Mouse (Mus musculus): ENCODE data around the gene Pappa.

Pappa gene

GRCm38 (mm10) chr4:65123741-65124224 is at the start of gene Pappa:
Gene Pappa (plus strand): TSS chr4:65124174.
- DNase-seq (ENCODE audit: low spot score in 2 of 2), result no peak

GRCm38 (mm10) chr4:65077906-65078615 is 45.9 kb upstream of the Pappa start:
- no peak for DNase-seq (ENCODE audit: low spot score in 2 of 2)

- no peak for DNase-seq (ENCODE audit: low spot score in 2 of 2)
Measured at GRCm38 (mm10) chr4:65086864-65087263, 37.1 kb upstream of the Pappa start.

- DNase-seq (ENCODE audit: low spot score in 2 of 2), result no peak
Measured at GRCm38 (mm10) chr4:65087592-65087991, 36.4 kb upstream of the Pappa start.

GRCm38 (mm10) chr4:65092191-65092590 is 31.8 kb upstream of the Pappa start:
- no peak for DNase-seq (ENCODE audit: low spot score in 2 of 2)

GRCm38 (mm10) chr4:65120329-65120728 is 3.6 kb upstream of the Pappa start:
- DNase-seq (ENCODE audit: low spot score in 2 of 2), result no peak

- DNase-seq (ENCODE audit: low spot score in 2 of 2), result no peak
Measured at GRCm38 (mm10) chr4:65122841-65123240, 1.1 kb upstream of the Pappa start.

- no peak for DNase-seq (ENCODE audit: low spot score in 2 of 2)
Measured at GRCm38 (mm10) chr4:65124369-65125151, 586 bp downstream of the Pappa start.

- DNase-seq (ENCODE audit: low spot score in 2 of 2), result no peak
Measured at GRCm38 (mm10) chr4:65125341-65126332, 1.7 kb downstream of the Pappa start.

GRCm38 (mm10) chr4:65126451-65127290 is 2.7 kb downstream of the Pappa start:
- DNase-seq (ENCODE audit: low spot score in 2 of 2), result no peak

GRCm38 (mm10) chr4:65127291-65127590 is 3.3 kb downstream of the Pappa start:
- no peak for DNase-seq (ENCODE audit: low spot score in 2 of 2)

GRCm38 (mm10) chr4:65132657-65133056 is 8.7 kb downstream of the Pappa start:
- no peak for DNase-seq (ENCODE audit: low spot score in 2 of 2)

GRCm38 (mm10) chr4:65134358-65134757 is 10.4 kb downstream of the Pappa start:
- DNase-seq (ENCODE audit: low spot score in 2 of 2), result no peak

GRCm38 (mm10) chr4:65135109-65135508 is 11.1 kb downstream of the Pappa start:
- DNase-seq (ENCODE audit: low spot score in 2 of 2), result no peak

GRCm38 (mm10) chr4:65136541-65136940 is 12.6 kb downstream of the Pappa start:
- DNase-seq (ENCODE audit: low spot score in 2 of 2), result no peak

GRCm38 (mm10) chr4:65146936-65147335 is 23.0 kb downstream of the Pappa start:
- no peak for DNase-seq (ENCODE audit: low spot score in 2 of 2)

GRCm38 (mm10) chr4:65153601-65154000 is 29.6 kb downstream of the Pappa start:
- no peak for DNase-seq (ENCODE audit: low spot score in 2 of 2)

- DNase-seq (ENCODE audit: low spot score in 2 of 2), result no peak
Measured at GRCm38 (mm10) chr4:65156231-65156630, 32.3 kb downstream of the Pappa start.

GRCm38 (mm10) chr4:65158651-65159050 is 34.7 kb downstream of the Pappa start:
- DNase-seq (ENCODE audit: low spot score in 2 of 2), result no peak

- no peak for DNase-seq (ENCODE audit: low spot score in 2 of 2)
Measured at GRCm38 (mm10) chr4:65159481-65159880, 35.5 kb downstream of the Pappa start.

- DNase-seq (ENCODE audit: low spot score in 2 of 2), result no peak
Measured at GRCm38 (mm10) chr4:65163698-65164097, 39.7 kb downstream of the Pappa start.

Data from thymus, postnatal 10 days (tissue).